Mouse (Mus musculus) liver, embryonic 16.5 days (tissue): ENCODE data around the gene Ctf2. TPM values are rescaled to one million over a fixed set of nuclear protein-coding genes. Genes with fewer than 3 reads are reported as not detected.

Experiments
- ATAC-seq: fragments of 200-750 bp; cut with Nextera tagmentation; 2 replicates; pipeline ENCODE4 v1.8.0; 2017; ENCODE audit warnings: low read depth, mild to moderate bottlenecking, moderate number of reproducible peaks, moderate library complexity
- H3K27ac ChIP-seq: fragments of 300-500 bp; sonication (generic); 2 replicates; pipeline ENCODE4 v1.5.1; 2014; ENCODE audit warnings: mild to moderate bottlenecking, low read length
- H3K27me3 ChIP-seq: fragments of 300-500 bp; sonication (generic); 2 replicates; pipeline ENCODE4 v1.6.1; 2014; ENCODE audit warnings: low read depth, low read length, mixed read lengths; ENCODE audit not compliant: control insufficient read depth, insufficient read depth
- H3K36me3 ChIP-seq: fragments of 300-500 bp; sonication (generic); 2 replicates; pipeline ENCODE4 v1.6.1; 2014; ENCODE audit warnings: mild to moderate bottlenecking; ENCODE audit not compliant: control insufficient read depth, insufficient read depth
- H3K4me1 ChIP-seq: fragments of 300-500 bp; sonication (generic); 2 replicates; pipeline ENCODE4 v1.6.1; 2014; ENCODE audit warnings: low read depth, low read length, mixed read lengths; ENCODE audit not compliant: control insufficient read depth
- H3K4me2 ChIP-seq: fragments of 300-500 bp; sonication (generic); 2 replicates; pipeline ENCODE4 v1.6.1; 2014; ENCODE audit warnings: low read depth, low read length, mixed read lengths
- H3K4me3 ChIP-seq: fragments of 300-500 bp; sonication (generic); 2 replicates; pipeline ENCODE4 v1.5.1; 2014; ENCODE audit warnings: low read depth, mild to moderate bottlenecking, low read length
- H3K9ac ChIP-seq: fragments of 300-500 bp; sonication (generic); 2 replicates; pipeline ENCODE4 v1.6.1; 2014; ENCODE audit warnings: low read depth, low read length
- H3K9me3 ChIP-seq: fragments of 300-500 bp; sonication (generic); replicated peaks from 2 replicates; pipeline ENCODE4 v1.6.1; 2016; ENCODE audit warnings: low read length; ENCODE audit not compliant: control insufficient read depth
- WGBS: fragments of 180-500 bp; shearing (Covaris S2); extraction: QIAGEN DNeasy Blood & Tissue Kit; methylation state at CpG from one replicate; pipeline ENCODE4 v1.1.7; 2014; ENCODE audit not compliant: insufficient replicate concordance; 5-methylcytosine and 5-hydroxymethylcytosine counted together
- polyA plus RNA-seq: library from polyadenylated mRNA; unstranded; fragments of >200 nt; fragmentation: Nextera tagmentation; extraction: Ambion mirVana; gene quantifications from 2 replicates; pipeline ENCODE4 v1.2.1, GENCODE M21; 2015

Gene Ctf2
- polyA plus RNA-seq, 1 experiment from 2014 or later, result 0.05 TPM

DNA sequence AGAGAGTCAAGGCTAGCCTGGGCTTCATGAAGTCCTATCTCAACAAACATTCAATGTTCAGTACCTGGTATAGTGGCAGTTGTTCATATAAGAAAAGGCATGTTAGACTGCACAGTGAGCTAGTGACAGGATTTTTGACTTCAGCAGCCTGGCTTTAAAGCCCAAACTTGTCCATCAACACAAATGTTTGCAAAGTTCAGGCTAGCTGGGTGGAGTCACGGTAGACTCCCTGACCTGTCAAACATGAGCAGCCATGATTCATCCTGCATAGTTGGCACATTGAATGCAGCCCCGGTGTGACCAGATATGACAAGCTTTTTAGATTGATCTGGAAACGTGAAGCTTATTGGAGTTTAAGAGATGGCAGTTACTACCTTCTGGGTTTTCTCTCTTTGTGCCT lies 40.1 kb upstream of the Ctf2 start:
- Histone ChIP-seq H3K9ac (no peak overlapping the region), H3K4me2 (no peak overlapping the region), H3K36me3 (no peaks in the 10 kb centered on the region), H3K9me3 (no peaks in the 10 kb centered on the region), H3K4me1 (peaks cover 58% of the 10 kb centered on the region), H3K27ac (no peak overlapping the region), H3K27me3 (no peaks in the 10 kb centered on the region), H3K4me3 (no peak overlapping the region)
- 36% methylated on average over 3 of the region's 3 CpGs for WGBS
- no peak for ATAC-seq

DNA sequence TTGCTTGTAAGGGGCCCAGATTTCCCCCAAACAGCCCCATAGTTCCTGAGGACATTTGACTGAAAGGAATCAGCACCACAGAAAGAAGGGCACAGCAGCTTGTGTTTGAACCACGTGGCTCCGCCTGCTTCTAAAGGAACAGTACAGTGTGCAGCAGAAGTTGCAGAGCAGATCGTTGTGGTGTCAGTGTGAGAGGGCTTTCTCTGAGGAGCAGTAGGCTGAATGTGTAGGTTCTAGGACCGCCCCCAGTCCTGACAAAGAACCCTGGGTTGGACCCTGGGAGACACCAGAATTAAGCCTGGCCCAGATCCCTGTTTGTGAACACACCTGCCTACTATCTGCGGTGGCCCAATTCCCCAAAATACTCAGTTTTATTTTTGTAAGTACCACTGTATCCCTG lies 39.3 kb upstream of the Ctf2 start:
- H3K4me2 ChIP-seq, result no peak overlapping the region
- H3K4me1 ChIP-seq, result peaks cover 66% of the 10 kb centered on the region
- H3K36me3 ChIP-seq, result no peaks in the 10 kb centered on the region
- H3K27me3 ChIP-seq, result no peaks in the 10 kb centered on the region
- 48% methylated on average over 5 of the region's 5 CpGs for WGBS
- ATAC-seq, result no peak
- H3K9ac ChIP-seq, result no peak overlapping the region
- no peak overlapping the region; the same call in 1 of the 2 replicates for H3K4me3 ChIP-seq
- H3K9me3 ChIP-seq, result no peaks in the 10 kb centered on the region
- no peak overlapping the region; the same call in 1 of the 2 replicates for H3K27ac ChIP-seq

DNA sequence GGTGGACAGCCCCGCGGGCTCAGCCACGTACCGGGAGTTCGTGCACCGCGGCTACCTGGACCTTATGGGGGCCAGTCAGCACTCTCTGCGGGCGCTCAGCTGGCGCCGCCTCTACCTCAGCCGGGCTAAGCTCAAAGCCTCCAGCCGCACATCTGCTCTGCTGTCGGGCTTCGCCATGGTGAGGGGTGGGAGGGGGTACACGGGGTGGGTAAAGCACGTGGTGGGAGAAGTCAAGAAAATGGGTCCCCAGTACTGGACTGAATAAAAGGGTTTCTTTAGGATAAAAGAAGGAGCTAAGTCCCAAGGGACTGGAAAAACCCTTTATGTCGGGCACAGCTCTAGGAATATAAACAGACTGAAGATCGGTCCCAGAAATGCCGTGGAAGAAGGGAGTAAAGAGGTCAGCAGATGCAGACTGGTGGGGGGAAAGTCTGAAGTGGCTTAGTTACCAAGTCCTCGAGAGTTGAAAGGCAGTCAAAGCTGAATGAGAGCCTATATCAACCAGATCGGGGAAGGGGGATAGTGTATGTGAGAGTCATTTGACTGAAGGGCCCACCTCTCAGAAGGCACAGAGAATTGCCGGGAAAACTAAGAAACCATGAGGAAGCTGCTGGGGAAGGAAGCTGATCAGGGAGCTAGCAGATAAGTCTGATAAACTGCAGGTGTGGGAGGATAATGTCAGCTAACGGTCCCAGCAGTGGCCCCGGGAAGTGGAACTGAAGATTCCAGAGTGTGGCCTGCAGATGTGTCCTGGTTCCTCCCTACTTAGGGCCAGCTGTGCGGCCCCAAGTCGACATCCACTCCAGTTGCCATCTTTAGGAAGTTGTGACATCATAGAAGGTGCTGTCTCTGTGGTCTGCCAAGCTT lies 38.3 kb upstream of the Ctf2 start:
- no peak for ATAC-seq
- under 1% methylated on average over 27 of the region's 27 CpGs for WGBS

DNA sequence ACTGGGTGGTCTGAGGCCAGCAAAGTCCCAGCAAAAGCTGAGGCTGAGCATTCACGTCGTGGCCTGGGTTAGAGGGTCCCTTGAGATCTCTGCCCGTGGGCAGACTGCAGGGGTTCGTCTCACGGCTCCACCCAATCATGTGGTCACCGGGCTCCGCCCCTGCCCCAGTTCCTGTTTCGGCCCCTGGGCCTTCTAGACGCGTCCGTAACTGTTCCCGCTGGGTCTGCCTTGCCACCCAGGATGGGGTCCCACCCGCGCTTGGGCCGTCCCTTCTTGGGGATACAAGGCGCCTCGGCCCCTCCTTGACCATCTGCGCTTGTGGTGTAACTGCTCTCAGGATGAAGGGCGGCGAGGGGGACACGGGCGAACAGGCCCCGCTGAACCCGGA lies 37.7 kb upstream of the Ctf2 start, which contains the start of gene Orai3:
TSS of gene Orai3 (plus strand) at position 165 of the 388 bp plus-strand sequence.
- ATAC-seq, result peak; percentile 43
- peak within 1 kb of the TSS; percentile 82 for H3K27ac ChIP-seq
- H3K36me3 ChIP-seq, result no peaks in the 10 kb centered on the region
- H3K27me3 ChIP-seq, result no peaks in the 10 kb centered on the region
- WGBS, result under 1% methylated on average over 24 of the region's 24 CpGs
- H3K4me2 ChIP-seq, result peak within 1 kb of the TSS; percentile 92
- H3K4me3 ChIP-seq, result peak within 1 kb of the TSS; percentile 72
- H3K4me1 ChIP-seq, result peaks cover 75% of the 10 kb centered on the region
- no peaks in the 10 kb centered on the region for H3K9me3 ChIP-seq
- H3K9ac ChIP-seq, result peak within 1 kb of the TSS; percentile 85

More for the DNA sequence above, 38.3 kb upstream of the Ctf2 start:
- Histone ChIP-seq H3K27ac (peak overlapping the region; percentile 82), H3K4me3 (peak overlapping the region; percentile 72), H3K9me3 (no peaks in the 10 kb centered on the region), H3K4me2 (peak overlapping the region; percentile 92), H3K27me3 (no peaks in the 10 kb centered on the region), H3K36me3 (no peaks in the 10 kb centered on the region), H3K9ac (peak overlapping the region; percentile 85), H3K4me1 (peaks cover 73% of the 10 kb centered on the region)

DNA sequence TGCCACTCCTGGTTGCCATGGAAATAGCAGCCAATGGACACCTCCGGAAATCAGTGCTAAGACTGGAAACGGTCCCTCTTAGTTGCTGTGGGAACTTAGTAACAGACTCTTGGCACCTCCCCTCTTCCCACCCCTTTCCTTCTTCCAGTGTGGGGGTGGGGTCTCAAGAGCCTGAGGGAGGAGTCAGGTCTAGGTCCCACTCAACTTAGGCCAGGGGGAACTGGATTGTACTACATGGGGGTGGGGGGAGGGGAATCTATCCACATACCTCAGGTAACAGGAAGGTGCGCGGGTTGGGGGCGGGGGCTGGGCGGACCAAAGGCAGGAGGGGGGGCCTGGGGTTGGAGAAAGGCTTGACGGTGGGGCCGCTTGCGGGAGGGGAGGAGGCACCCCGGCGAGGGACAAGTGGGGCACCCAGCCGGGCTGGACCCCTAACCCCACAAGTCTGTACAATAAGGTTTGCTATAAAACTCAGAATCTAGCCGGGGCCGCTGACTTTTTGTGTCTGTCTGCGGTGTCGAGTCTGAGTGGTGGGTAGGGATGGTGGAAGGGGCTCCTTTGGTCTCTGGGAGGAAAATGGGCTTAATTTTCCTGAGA lies 37.1 kb upstream of the Ctf2 start:
- Histone ChIP-seq H3K9me3 (no peaks in the 10 kb centered on the region), H3K27ac (peak overlapping the region; percentile 82), H3K4me2 (peak overlapping the region; percentile 92), H3K27me3 (no peaks in the 10 kb centered on the region), H3K9ac (peak overlapping the region; percentile 85), H3K4me1 (peaks cover 74% of the 10 kb centered on the region), H3K36me3 (no peaks in the 10 kb centered on the region), H3K4me3 (peak overlapping the region; percentile 72)
- 2% methylated on average over 16 of the region's 16 CpGs for whole genome bisulfite sequencing
- peak; percentile 14 for ATAC-seq

DNA sequence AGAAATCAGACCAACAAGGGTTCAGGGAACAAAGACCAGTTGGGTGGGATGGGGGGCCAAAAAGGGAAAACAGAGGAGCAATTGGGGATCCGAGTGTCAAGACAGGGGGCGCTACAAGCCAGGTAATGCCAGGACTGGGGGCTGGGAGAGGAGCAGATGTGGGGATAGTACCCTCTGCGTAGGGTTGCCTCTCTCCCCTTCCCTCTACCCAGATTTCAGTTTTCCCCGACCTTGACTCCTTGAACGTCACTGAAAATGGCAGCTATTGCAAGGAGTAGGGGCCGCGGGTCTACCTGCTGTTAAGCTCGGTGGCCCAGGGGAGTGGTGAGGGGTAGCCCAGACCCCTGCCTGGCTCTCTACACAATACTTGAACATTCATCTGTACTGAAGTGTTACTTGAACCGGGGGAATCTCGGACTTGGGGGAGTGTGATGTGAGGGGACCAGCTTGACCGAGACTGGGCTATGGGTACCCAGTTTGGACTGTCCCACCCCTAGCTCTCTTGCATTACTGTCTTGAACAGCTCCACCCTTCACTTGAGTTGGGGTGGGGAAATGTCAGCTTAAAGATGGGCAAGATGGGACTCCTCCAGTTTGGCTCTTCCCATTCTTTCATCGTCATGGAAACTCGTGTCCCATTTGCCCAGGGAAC lies 36.5 kb upstream of the Ctf2 start:
- 49% methylated on average over 13 of the region's 13 CpGs for WGBS
- peaks cover 69% of the 10 kb centered on the region for H3K4me1 ChIP-seq
- peak overlapping the region; percentile 72 for H3K4me3 ChIP-seq
- no peaks in the 10 kb centered on the region for H3K36me3 ChIP-seq
- ATAC-seq, result no peak
- H3K27me3 ChIP-seq, result no peaks in the 10 kb centered on the region
- peak overlapping the region; percentile 97 for H3K27ac ChIP-seq
- peak overlapping the region; percentile 80 for H3K9ac ChIP-seq
- H3K4me2 ChIP-seq, result peak overlapping the region; percentile 92
- H3K9me3 ChIP-seq, result no peaks in the 10 kb centered on the region

DNA sequence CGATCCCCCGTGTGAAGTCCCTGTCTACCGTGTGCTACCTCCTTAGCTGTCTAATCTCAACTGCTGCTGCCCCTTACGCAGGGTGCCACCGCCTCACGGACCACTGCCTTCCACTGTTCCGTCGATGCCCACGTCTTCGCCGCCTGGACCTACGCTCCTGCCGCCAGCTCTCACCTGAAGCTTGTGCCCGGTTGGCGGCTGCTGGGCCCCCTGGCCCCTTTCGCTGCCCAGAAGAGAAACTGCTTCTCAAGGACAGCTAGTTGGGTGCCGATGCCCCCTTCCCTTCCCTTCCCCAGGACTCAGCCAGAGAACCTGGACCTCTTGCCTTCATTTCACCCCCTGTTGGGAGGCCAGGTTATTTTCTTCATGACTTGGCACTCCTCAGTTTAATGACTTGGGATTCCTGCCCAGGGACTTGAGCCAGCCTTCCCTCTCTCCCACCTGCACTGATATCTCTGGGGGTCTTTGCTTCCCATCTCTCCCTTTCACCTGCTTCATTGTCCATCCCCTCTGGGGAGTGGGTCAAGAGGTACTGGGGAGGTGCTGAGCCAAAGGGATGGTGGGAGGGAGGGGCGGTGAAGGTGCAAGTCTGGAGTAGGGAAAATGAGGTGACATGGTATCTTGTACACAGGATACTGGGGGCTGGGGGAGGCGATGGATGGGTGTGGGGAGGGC lies 35.8 kb upstream of the Ctf2 start:
- Histone ChIP-seq H3K4me3 (peak overlapping the region; percentile 72), H3K27ac (peak overlapping the region; percentile 97), H3K4me1 (peaks cover 69% of the 10 kb centered on the region), H3K27me3 (no peaks in the 10 kb centered on the region), H3K4me2 (peak overlapping the region; percentile 92), H3K9me3 (no peaks in the 10 kb centered on the region), H3K36me3 (no peaks in the 10 kb centered on the region), H3K9ac (peak overlapping the region; percentile 80)
- ATAC-seq, result peak; percentile 15
- WGBS, result 51% methylated on average over 19 of the region's 19 CpGs

DNA sequence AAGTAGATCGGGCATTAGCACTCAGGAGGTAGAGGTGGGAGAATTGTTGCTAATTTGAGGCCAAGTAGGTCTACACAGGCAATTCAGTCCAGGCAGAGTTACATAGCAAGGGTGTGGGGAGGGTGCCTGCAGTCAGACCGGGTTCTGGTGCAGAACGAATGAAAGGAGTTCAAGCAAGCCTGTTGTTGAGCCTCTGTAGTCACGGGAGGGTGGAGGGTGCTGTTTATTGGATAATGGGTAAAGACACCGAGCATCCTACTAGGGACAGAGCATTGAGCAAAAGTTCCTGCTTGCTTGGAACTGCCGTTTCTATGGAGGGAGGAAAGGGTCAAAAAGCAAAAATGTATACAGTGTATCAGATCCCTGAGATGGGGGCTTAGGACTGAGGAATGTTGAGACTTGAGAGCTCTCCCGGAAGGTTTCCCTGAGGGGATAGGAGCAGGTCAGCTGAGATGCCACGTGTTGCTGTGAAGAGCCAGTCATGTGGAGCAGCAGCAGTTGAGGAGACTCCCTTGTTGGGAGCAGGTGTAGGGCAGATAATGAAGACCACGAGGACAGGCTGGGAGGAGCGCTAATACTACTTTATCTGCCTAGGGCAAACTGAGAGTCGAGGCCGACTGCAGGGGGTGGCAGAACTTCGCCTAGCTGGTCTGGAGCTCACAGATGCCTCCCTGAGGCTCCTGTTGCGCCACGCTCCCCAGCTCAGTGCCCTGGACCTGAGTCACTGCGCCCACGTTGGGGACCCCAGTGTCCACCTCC lies 35.1 kb upstream of the Ctf2 start:
- peaks cover 64% of the 10 kb centered on the region for H3K4me1 ChIP-seq
- ATAC-seq, result peak; percentile 91
- peak overlapping the region; percentile 80 for H3K9ac ChIP-seq
- H3K27me3 ChIP-seq, result no peaks in the 10 kb centered on the region
- H3K4me3 ChIP-seq, result peak overlapping the region; percentile 72
- H3K9me3 ChIP-seq, result no peaks in the 10 kb centered on the region
- H3K4me2 ChIP-seq, result peak overlapping the region; percentile 92
- H3K36me3 ChIP-seq, result no peaks in the 10 kb centered on the region
- peak overlapping the region; percentile 97 for H3K27ac ChIP-seq
- 35% methylated on average over 17 of the region's 17 CpGs for WGBS
